Mouse (Mus musculus) embryonic facial prominence, embryonic 15.5 days (tissue): Measurements from ENCODE around the gene Camk1g. TPM values are rescaled to one million over a fixed set of nuclear protein-coding genes. Genes with fewer than 3 reads are reported as not detected.

Source experiments
- ATAC-seq: fragments of 200-750 bp; cut with Nextera tagmentation; 2 replicates; pipeline ENCODE4 v1.8.0; 2017; ENCODE audit warnings: low read depth, moderate TSS enrichment; ENCODE audit not compliant: insufficient number of reproducible peaks, low FRiP score, low TSS enrichment
- H3K27ac ChIP-seq: fragments of 300-500 bp; sonication (generic); replicated peaks from 2 replicates; pipeline ENCODE4 v1.5.1; 2015; ENCODE audit warnings: mild to moderate bottlenecking, inconsistent platforms
- H3K27me3 ChIP-seq: fragments of 300-500 bp; sonication (generic); 2 replicates; pipeline ENCODE4 v1.6.1; 2015; ENCODE audit warnings: inconsistent platforms
- H3K36me3 ChIP-seq: fragments of 300-500 bp; sonication (generic); 2 replicates; pipeline ENCODE4 v1.6.1; 2015; ENCODE audit warnings: mild to moderate bottlenecking, inconsistent platforms
- H3K4me1 ChIP-seq: fragments of 300-500 bp; sonication (generic); 2 replicates; pipeline ENCODE4 v1.6.1; 2015; ENCODE audit warnings: inconsistent platforms
- H3K4me2 ChIP-seq: fragments of 300-500 bp; sonication (generic); replicated peaks from 2 replicates; pipeline ENCODE4 v1.6.1; 2015; ENCODE audit warnings: mild to moderate bottlenecking, inconsistent platforms
- H3K4me3 ChIP-seq: fragments of 300-500 bp; sonication (generic); replicated peaks from 2 replicates; pipeline ENCODE4 v1.5.1; 2015; ENCODE audit warnings: mild to moderate bottlenecking, inconsistent platforms
- H3K9ac ChIP-seq: fragments of 300-500 bp; sonication (generic); 2 replicates; pipeline ENCODE4 v1.6.1; 2015; ENCODE audit warnings: inconsistent platforms
- H3K9me3 ChIP-seq: fragments of 300-500 bp; sonication (generic); replicated peaks from 2 replicates; pipeline ENCODE4 v1.6.1; 2016; ENCODE audit warnings: inconsistent platforms
- WGBS: fragments of 180-500 bp; shearing (Covaris S2); methylation state at CpG from one replicate; pipeline ENCODE4 v1.1.7; 2015; 5-methylcytosine and 5-hydroxymethylcytosine counted together
- polyA plus RNA-seq: library from polyadenylated mRNA; unstranded; fragments of >200 nt; fragmentation: Nextera tagmentation; extraction: Ambion mirVana; gene quantifications from 2 replicates; pipeline ENCODE4 v1.2.1, GENCODE M21; 2015

The Camk1g gene
- polyA plus RNA-seq, 1 experiment from 2014 or later = 15.4 TPM

DNA sequence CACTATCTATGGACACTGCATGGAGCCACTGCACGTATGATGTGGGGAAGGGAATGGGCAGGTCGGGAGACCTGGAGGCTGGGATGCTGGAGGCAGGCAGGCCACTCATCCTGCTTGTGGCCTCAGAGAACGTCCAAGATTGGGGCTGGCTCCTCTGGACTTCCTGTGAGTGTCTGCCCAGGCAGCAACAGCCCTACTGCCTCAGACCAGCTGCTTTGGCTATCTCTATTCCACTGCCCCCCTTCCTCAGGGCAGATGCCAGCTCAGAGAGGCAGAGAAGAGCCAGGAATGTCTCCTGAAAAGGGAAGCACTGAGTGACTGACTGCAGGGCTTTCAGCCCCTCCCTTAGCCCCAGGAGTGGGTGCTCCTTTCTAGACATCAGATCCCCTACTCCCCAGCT lies 23.2 kb downstream of the Camk1g start:
- Histone ChIP-seq H3K4me1 (no peaks in the 10 kb centered on the region), H3K27ac (no peak overlapping the region), H3K27me3 (no peaks in the 10 kb centered on the region), H3K4me2 (no peak overlapping the region), H3K36me3 (peaks cover 16% of the 10 kb centered on the region), H3K4me3 (no peak overlapping the region), H3K9me3 (no peaks in the 10 kb centered on the region), H3K9ac (no peak overlapping the region)
- ATAC-seq = no peak
- WGBS = 71% methylated on average over 3 of the region's 3 CpGs

DNA sequence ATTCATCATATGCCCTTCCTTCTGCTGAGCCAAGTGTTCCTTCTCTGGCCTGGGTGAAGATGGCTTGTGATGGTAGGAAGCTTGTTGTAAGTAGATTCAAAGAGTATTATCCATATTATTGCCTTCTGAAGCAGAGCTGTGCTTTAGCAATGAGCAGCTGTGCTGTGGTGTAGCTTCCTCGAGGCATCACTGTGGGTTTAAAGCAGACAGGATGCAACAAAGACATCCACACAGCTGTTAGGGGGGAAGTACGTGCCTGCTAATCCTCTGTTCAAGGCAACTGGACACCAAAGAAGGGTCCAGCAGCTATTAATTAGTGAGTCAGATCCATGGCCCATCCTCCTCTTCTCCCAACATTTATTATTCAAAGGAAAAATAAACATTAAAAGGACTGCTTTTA lies 25.1 kb downstream of the Camk1g start:
- Histone ChIP-seq H3K9me3 (no peaks in the 10 kb centered on the region), H3K4me1 (no peaks in the 10 kb centered on the region), H3K27me3 (no peaks in the 10 kb centered on the region), H3K4me2 (no peak overlapping the region), H3K27ac (peak overlapping the region; percentile 63), H3K36me3 (peaks cover 13% of the 10 kb centered on the region; the same call in 1 of the 2 replicates), H3K4me3 (no peak overlapping the region), H3K9ac (no peak overlapping the region)
- 9% methylated on average over 2 of the region's 2 CpGs for WGBS
- peak; percentile 3; the same call in 1 of the 2 replicates for ATAC-seq

DNA sequence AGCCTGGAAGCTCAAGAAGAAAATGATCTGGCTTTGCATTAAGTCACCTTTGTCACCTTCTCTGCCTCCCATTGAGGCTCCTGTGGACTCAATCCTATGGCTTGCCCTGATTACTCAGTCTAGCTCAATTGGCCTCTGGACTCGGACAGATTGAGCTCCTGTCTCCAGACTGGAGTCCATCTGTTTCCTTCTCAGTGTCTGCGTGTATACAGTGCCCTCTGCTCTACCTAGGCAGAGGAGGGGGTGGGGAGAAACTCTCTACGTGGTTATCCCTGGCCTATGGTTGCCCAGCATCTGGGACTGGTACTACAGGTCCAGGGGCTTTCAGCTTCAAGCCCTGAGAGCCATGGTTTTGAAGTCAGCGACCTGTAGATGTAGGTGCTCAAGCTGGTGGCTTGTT lies 26.2 kb downstream of the Camk1g start:
- ATAC-seq = no peak
- Histone ChIP-seq H3K4me3 (no peak overlapping the region), H3K27me3 (no peaks in the 10 kb centered on the region), H3K27ac (no peak overlapping the region), H3K36me3 (0 out of 2 replicates have a peak, but pooled peaks cover 13% of the 10 kb centered on the region), H3K9ac (no peak overlapping the region), H3K9me3 (no peaks in the 10 kb centered on the region), H3K4me2 (no peak overlapping the region), H3K4me1 (peaks cover 2% of the 10 kb centered on the region; the same call in 1 of the 2 replicates)
- 78% methylated on average over 4 of the region's 4 CpGs for WGBS

DNA sequence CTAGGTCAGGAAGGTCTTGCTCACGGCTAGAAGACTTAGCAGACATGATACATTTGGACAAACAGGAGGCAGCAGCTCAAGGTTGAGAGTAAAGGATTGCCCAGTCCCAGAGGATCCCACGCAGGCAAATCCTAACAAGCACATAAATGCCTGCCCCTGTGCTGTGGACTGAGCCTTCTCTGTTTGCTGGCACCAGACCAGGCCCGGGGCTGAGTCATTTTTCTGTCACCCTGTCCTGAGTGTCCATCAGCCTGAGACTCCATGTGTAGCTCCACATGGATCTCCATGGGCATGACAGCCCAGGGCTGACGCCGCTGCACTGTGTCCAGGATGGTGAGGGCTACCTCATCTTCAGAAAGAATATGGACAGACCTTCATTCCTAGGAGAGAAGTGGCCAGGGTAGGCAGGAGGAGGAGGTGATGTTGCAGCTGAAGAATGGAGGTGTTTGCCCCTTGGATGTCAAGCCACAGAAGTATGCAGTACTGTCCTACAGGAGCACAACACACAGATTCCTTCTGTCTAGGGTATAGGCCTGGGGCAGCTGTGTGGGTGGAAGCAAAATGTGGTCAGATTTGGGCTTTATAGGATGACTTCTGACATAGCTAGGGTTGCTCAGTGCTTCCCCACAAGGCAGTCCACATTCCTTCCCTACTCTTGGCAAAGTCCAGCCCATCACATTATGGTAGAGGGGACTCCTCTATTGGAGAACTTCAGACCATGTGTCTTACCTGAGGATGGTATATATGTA lies 27.7 kb downstream of the Camk1g start:
- Histone ChIP-seq H3K36me3 (0 out of 2 replicates have a peak, but pooled peaks cover 7% of the 10 kb centered on the region), H3K27ac (no peak overlapping the region), H3K4me2 (no peak overlapping the region), H3K9ac (no peak overlapping the region), H3K4me3 (no peak overlapping the region), H3K27me3 (no peaks in the 10 kb centered on the region), H3K9me3 (no peaks in the 10 kb centered on the region), H3K4me1 (peaks cover 13% of the 10 kb centered on the region)
- WGBS = 88% methylated on average over 5 of the region's 5 CpGs
- ATAC-seq = no peak

DNA sequence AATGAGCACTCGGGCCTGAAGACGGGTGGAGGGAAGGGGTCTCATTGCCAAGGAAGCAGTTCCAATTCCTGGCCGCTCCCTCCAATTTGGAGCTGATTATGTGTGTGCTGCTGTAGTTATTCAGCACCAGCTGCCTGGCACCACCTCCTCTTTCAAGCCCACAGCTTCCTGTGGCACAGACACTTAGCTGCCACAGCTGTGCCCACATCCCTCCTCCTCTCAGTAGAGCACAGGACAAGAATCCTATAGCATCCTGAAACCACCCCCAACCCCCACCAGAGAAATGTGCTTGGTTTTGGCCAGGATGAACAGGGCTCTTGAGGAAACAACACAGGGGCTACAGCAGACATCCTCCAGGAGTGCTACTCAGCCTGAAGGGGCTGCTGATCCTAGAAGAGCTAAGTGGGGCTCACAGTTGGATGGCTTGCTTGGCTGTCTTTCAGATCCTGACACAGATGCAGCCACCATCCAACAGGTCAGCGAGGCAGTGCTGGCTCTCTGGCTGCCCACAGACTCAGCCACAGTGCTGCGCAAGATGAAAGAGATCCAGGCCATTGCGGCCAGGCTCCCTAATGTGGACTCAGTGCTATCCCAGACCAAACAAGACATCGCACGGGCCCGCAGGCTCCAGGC lies 31.6 kb downstream of the Camk1g start:
- 0 out of 2 replicates have a peak overlapping the region, but pooled peaks have one; percentile 13 for H3K27ac ChIP-seq
- H3K9ac ChIP-seq = no peak overlapping the region
- no peak overlapping the region for H3K4me3 ChIP-seq
- H3K4me2 ChIP-seq = no peak overlapping the region
- 67% methylated on average over 9 of the region's 9 CpGs for WGBS
- 0 out of 2 replicates have a peak, but pooled peaks have one; percentile 8 for ATAC-seq
- peaks cover 16% of the 10 kb centered on the region for H3K4me1 ChIP-seq
- no peaks in the 10 kb centered on the region for H3K9me3 ChIP-seq
- H3K27me3 ChIP-seq = no peaks in the 10 kb centered on the region
- H3K36me3 ChIP-seq = no peaks in the 10 kb centered on the region

DNA sequence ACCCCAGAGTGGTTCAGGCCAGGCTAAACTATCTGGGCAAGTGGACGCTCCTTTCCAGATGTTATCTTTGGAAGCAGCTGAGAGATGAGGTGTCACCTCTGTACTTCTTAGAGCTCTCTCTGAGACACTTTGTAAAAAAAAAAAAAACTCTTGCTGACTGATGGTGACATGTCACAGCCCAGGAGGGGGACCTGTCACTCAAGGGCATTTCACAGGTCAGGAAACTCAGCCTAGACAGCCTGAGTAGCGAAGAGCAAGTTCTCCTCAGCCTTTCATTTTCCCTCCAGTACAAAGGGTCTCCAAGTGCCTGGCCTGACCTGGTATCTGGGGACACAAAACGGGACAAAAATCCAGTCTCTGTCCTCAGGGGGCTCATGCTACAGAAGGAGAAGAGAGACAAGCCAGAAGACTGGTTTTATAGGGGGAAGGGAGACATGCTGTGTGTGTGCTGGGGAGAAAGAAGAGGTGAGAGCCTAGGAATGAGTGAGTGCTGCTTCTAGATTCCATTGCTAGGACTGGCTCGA lies 32.2 kb downstream of the Camk1g start:
- ATAC-seq = no peak
- H3K27ac ChIP-seq = no peak overlapping the region
- 57% methylated on average over 4 of the region's 4 CpGs for WGBS
- H3K4me1 ChIP-seq = peaks cover 16% of the 10 kb centered on the region
- H3K4me3 ChIP-seq = no peak overlapping the region
- H3K9me3 ChIP-seq = no peaks in the 10 kb centered on the region
- no peak overlapping the region for H3K4me2 ChIP-seq
- H3K27me3 ChIP-seq = no peaks in the 10 kb centered on the region
- no peak overlapping the region for H3K9ac ChIP-seq
- H3K36me3 ChIP-seq = no peaks in the 10 kb centered on the region

DNA sequence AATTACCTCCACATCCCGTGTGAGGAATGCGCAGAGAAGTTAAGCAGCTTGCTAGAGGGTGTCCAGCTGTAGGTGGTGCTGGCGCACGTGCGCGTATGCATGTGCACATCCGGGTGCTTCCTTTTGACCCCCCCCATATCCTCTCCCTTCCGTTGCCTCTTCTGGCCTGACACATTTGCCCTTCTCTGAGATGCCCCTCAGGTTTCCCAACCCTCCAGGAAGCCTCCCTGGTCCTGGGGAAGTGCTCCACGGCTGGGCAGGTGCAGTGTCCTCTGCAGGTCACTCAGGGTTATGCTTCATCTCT lies 33.1 kb downstream of the Camk1g start:
- H3K9ac ChIP-seq = no peak overlapping the region
- H3K4me3 ChIP-seq = no peak overlapping the region
- no peaks in the 10 kb centered on the region for H3K27me3 ChIP-seq
- no peak overlapping the region for H3K4me2 ChIP-seq
- H3K36me3 ChIP-seq = no peaks in the 10 kb centered on the region
- H3K27ac ChIP-seq = no peak overlapping the region
- no peak for ATAC-seq
- peaks cover 16% of the 10 kb centered on the region for H3K4me1 ChIP-seq
- WGBS = 77% methylated on average over 9 of the region's 9 CpGs
- no peaks in the 10 kb centered on the region for H3K9me3 ChIP-seq

DNA sequence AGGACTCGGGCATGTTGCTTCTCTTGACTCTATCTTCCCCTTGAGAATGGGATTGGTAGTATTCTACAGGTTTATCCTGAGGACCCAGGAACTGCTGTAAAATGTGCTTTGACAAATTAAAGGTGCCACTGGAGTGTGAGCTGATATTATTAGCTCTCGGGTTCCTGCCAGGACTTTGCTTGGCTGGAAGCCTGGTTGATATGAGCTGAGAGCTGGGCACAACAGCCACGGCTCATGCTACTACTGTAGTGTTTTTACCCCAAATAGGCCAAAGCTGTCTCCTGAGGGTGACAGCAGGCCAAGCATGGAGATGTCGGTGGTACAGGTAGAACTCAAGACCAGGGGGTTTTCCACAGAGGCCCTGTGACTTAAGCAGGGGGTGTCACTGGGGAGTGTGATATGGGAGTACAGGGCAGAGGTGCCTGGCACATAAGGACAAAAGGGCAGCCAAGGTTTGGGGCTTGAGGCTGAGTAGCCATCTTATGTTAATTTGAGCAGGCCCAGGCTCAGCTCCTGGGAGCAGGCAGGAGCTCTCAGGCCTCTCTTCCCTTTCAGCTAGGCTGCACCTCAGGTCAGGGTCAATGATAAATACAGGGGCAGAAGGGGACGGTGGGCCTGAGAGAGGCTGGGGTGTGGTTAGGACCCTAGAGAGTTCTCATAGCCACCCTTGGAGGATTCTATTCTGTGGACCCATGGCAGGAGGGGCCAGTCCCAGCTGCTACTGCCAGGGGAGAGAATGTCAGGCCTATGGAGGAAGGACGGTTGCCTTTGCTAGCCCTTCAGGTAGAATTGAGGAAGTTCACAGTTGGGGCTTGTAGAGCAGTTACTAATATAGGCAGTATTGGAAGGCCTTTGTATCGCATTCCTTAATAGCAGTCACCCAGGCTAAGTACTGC lies 33.7 kb downstream of the Camk1g start:
- Histone ChIP-seq H3K27me3 (no peaks in the 10 kb centered on the region), H3K4me1 (peaks cover 16% of the 10 kb centered on the region), H3K36me3 (no peaks in the 10 kb centered on the region), H3K9me3 (no peaks in the 10 kb centered on the region), H3K4me3 (no peak overlapping the region), H3K27ac (no peak overlapping the region), H3K4me2 (no peak overlapping the region), H3K9ac (no peak overlapping the region)
- ATAC-seq = no peak
- WGBS = 81% methylated on average over 7 of the region's 7 CpGs

DNA sequence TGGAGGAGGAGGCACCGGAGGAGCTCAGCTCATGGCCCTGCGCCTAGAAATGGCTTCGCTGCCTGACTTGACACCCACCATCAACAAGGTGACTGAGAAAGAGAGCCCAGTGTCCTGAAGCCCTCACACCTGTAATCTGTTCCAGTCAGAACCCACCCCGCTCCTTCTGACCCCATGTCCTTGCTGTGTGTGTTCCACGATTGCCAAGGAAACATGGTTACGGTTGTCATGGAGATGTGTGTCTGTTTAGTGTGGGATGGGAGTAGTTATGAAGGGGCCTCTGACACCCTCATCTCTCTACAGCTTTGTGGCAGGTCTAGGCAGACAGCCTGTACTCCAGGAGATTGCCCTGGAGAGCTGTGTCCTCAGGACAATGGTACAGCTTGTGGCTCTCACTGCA lies 35.6 kb downstream of the Camk1g start:
- Histone ChIP-seq H3K9me3 (no peaks in the 10 kb centered on the region), H3K4me2 (no peak overlapping the region), H3K4me3 (no peak overlapping the region), H3K27ac (no peak overlapping the region), H3K9ac (no peak overlapping the region), H3K36me3 (no peaks in the 10 kb centered on the region), H3K27me3 (no peaks in the 10 kb centered on the region), H3K4me1 (peaks cover 16% of the 10 kb centered on the region)
- no peak for ATAC-seq
- 75% methylated on average over 6 of the region's 6 CpGs for WGBS

DNA sequence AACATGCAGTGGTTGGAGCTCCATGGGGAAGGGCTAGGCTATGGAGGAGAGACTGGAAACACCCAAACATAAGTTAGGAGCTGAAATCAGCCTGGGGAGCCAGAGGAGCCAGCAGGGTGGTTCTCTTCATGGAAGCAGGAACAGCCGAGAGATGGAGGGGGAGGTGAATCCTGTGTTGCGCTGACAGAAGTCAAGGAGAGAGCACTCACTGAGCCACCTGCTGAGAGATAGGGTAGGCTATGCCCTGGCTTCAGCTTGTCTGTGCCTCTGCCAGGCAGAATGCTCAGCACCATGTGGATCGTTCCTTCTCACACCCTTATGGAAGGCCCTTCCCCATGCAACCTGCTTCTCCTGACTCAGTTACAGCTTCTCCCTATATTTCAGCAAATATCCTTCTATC lies 36.3 kb downstream of the Camk1g start:
- Histone ChIP-seq H3K4me2 (no peak overlapping the region), H3K4me3 (no peak overlapping the region), H3K27me3 (no peaks in the 10 kb centered on the region), H3K4me1 (peaks cover 13% of the 10 kb centered on the region), H3K9me3 (no peaks in the 10 kb centered on the region), H3K36me3 (no peaks in the 10 kb centered on the region), H3K9ac (no peak overlapping the region), H3K27ac (no peak overlapping the region)
- no peak for ATAC-seq
- WGBS = 78% methylated on average over 3 of the region's 3 CpGs

DNA sequence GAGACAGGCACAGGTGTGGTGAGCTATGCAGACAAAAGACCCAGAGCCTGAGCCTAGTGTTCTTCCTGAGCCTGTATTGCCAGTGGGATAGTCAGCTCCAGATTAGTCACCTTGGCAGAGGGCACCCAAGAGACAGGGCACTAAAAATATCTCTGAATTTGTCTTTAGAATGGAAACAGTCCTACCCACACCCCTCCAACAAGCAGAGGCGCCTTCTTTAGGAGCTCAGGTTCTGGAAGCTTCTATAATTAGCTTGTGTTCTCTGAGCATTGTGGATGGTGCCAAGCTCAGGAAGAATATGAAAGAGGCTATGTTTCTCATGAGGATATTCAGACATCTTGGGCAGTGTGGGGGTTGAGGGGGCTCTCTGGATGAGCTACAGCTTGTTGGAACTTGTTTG lies 37.4 kb downstream of the Camk1g start:
- no peak overlapping the region for H3K9ac ChIP-seq
- 0 out of 2 replicates have a peak, but pooled peaks cover 3% of the 10 kb centered on the region for H3K4me1 ChIP-seq
- H3K9me3 ChIP-seq = no peaks in the 10 kb centered on the region
- H3K36me3 ChIP-seq = no peaks in the 10 kb centered on the region
- 85% methylated on average over 1 of the region's 1 CpGs for WGBS
- H3K27me3 ChIP-seq = no peaks in the 10 kb centered on the region
- no peak overlapping the region for H3K4me2 ChIP-seq
- H3K4me3 ChIP-seq = no peak overlapping the region
- H3K27ac ChIP-seq = no peak overlapping the region
- ATAC-seq = no peak
